Mouse (Mus musculus) monocyte, adult 2 months (primary cell): Measurements from ENCODE around the gene Glrx5.

Experiments
- DNase-seq, 2 experiments: peaks; one replicate each; pipeline ENCODE4 v3.0.0; 2022; ENCODE audit warnings: low spot score in 2 of 2, low read depth in 1 of 2

Glrx5 gene

DNA sequence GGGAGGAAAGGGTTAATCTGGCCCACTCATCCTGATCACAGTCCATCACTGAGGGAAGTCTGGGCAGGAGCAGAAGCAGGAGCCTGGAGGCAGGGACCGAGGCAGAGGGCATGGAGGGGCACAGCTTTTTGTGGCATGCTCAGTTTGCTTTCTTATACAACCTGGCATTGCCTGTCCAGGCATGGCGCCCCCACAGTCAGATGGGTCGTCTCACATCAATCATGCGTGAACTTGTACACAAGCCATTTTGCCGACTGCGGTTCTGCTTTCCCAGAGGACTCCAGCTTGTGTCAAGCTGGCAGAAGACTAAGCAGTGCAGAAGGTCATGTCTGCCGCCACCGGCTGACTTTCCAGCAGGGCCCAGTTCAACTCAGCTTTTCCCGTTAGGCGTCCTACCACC lies 34.0 kb downstream of the Glrx5 start:
- DNase-seq, result no peak

- DNase-seq, result no peak
Measured at GRCm38 (mm10) chr12:105068911-105069310, 36.4 kb downstream of the Glrx5 start.

- no peak for DNase-seq
Measured at GRCm38 (mm10) chr12:105073708-105074107, 41.2 kb downstream of the Glrx5 start.

GRCm38 (mm10) chr12:105075496-105075895 lies 43.0 kb downstream of the Glrx5 start:
- no peak for DNase-seq

DNA sequence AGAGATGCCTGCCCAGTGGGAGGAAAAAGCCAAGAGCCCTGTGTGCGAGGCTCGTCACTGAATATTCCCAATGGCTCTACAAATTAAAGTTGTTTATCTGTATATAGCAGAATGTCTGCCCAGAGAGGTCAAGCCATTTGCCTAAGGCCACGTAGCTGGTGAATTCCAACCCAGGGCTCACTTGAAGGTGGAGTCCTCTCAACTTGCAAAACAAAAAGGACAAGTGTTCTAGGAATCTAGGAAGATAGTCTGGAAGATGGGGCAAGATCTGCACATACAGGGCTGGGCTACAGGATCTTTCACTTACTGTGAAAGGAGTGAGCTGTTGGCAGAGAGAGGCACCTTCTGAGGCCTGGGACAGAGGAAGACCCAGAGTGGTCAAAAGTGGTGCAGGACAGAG lies 44.0 kb downstream of the Glrx5 start:
- no peak for DNase-seq

DNA sequence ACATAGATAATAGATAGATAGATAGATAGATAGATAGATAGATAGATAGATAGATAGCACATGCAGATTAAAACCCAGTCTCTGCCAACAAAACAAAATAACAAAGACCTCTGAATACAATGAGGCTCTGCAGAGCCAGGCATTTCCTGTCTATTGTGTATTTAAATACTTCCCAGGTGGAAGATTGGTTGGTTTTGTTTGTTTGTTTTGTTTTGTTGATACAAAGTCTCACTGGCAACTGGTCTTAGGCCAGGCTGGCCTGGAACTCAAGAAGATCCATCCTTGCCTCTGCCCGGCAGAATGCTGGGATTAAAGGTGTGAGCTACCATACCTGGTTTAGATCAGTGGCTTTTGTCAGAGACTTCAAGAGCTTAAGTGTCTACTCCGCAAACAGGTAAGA lies 44.7 kb downstream of the Glrx5 start:
- DNase-seq, result no peak

GRCm38 (mm10) chr12:105084171-105084570 lies 51.7 kb downstream of the Glrx5 start:
- DNase-seq, result no peak

DNA sequence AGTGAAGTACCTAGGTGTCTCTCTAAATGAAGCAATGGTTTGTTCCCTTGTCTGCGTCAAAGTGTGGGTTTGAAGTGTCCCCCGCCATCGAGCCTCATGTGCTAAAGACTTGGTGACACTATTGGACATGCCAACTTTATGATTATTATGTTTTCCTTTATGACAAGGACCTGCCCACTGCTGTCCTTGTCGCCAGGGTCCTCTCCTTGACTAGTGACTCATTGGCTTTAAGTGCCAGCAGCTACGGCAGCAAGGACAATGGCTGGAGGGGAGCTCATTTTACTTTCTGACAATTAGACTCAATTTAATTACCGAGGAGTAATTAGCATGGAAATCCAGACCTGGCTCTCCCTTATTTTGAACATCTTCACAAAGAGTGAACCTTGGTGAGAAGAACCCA lies 52.3 kb downstream of the Glrx5 start:
- DNase-seq, result no peak

- no peak for DNase-seq
Measured at GRCm38 (mm10) chr12:105085296-105085695, 52.8 kb downstream of the Glrx5 start.

DNA sequence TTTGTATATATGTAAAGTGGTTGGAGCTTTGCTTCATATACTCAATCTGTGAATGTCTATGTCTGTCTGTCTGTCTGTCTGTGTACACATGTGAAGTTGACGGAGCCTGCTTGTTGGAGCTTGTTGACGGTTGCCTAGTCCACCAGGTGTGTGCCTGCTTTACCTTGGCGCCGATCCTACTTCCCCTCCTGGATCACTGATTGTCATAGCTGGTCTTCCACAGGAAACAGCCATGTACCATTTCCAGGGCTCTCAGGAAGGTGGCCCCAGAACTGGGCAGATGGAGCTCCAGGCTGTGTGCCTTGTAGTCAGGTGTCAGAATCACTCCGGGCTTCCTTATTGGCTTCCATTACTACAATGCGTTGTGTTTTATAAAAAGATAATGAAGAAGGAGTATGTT lies 54.3 kb downstream of the Glrx5 start:
- no peak for DNase-seq

GRCm38 (mm10) chr12:105087353-105087752 lies 54.9 kb downstream of the Glrx5 start:
- DNase-seq, result no peak

GRCm38 (mm10) chr12:105089231-105089630 lies 56.7 kb downstream of the Glrx5 start:
- DNase-seq, result no peak

DNA sequence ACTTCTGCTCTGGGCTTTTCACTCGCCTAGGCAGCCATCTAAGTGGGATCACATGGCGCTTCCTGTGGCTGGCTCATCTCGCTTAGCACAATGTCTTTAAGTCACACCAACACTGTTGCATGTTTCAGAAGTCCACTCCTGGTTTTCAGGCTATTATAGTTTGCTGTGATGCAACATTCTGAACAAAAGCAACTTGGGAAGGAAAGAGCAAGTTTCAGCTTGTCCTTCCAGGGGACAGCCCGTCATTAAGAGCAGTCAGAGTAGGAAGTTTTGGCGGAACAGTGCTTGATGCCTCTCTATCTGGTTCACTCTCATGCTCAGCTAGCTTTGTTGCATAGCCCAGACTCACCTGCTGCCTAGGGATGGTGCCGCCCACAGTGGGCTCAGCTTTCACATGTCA lies 59.1 kb downstream of the Glrx5 start:
- DNase-seq, result no peak
